Mouse (Mus musculus) left cerebral cortex, adult 2 months (tissue): ENCODE measurements at regions not wholly inside any gene's neighbourhood (a gene's known extent, or its start where the extent isn't known, plus 50 kb on each side); places are given as distances from the start of the nearest gene placed in this dataset.

ENCODE experiments used
- DNase-seq, 2 experiments: peaks; one replicate each; pipeline ENCODE4 v3.0.0; 2021 to 2022; ENCODE audit warnings: low spot score in 2 of 2, mixed read lengths in 1 of 2; ENCODE audit errors: extremely low spot score in 1 of 2
- H3K27ac ChIP-seq: fragments of 200-600 bp; 2 replicates; pipeline ENCODE4 v1.8.1; 2022
- H3K4me3 ChIP-seq: fragments of 200-600 bp; 2 replicates; pipeline ENCODE4 v1.8.1; 2022
- CTCF ChIP-seq: fragments of 200-600 bp; IDR thresholded peaks from 2 replicates; pipeline ENCODE4 v1.8.1; 2022; ENCODE audit warnings: antibody characterized with exemption, mild to moderate bottlenecking, moderate library complexity
- intact Hi-C: fragments of 180-260 bp; cut with DNase I; formaldehyde crosslinking; loops from one replicate; pipeline ENCODE4 v1.15.1; 2025

GRCm38 (mm10) chr1:107941601-107942270, 351.9 kb downstream of the Serpinb8 start:
- H3K27ac ChIP-seq = no peak overlapping the region
- intact Hi-C loops = no loop called here
- TF ChIP-seq CTCF = no peak

GRCm38 (mm10) chr1:107946204-107946939, 356.6 kb downstream of the Serpinb8 start:
- no peak for DNase-seq
- Histone ChIP-seq H3K4me3 (no peak overlapping the region), H3K27ac (no peak overlapping the region)
- no peak for TF ChIP-seq CTCF
- intact Hi-C loops = no loop called here

More at GRCm38 (mm10) chr1:107941601-107942270, 351.9 kb downstream of the Serpinb8 start:
- H3K4me3 ChIP-seq = no peak overlapping the region
- no peak for DNase-seq

GRCm38 (mm10) chr1:107950396-107950795, 360.6 kb downstream of the Serpinb8 start:
- no peak for TF ChIP-seq CTCF
- intact Hi-C loops = no loop called here
- Histone ChIP-seq H3K27ac (no peak overlapping the region), H3K4me3 (no peak overlapping the region)
- no peak for DNase-seq

- no peak for TF ChIP-seq CTCF
- intact Hi-C loops = no loop called here
- no peak for DNase-seq
- Histone ChIP-seq H3K27ac (no peak overlapping the region), H3K4me3 (no peak overlapping the region)
Measured at GRCm38 (mm10) chr1:107961009-107961408, 371.2 kb downstream of the Serpinb8 start.

GRCm38 (mm10) chr1:107975626-107976335, 386.0 kb downstream of the Serpinb8 start:
- H3K27ac ChIP-seq = no peak overlapping the region
- no peak for DNase-seq
- no peak for TF ChIP-seq CTCF
- intact Hi-C loops = no loop called here
- no peak overlapping the region for H3K4me3 ChIP-seq

- no peak for DNase-seq
- no peak overlapping the region for H3K4me3 ChIP-seq
- no peak for TF ChIP-seq CTCF
- H3K27ac ChIP-seq = no peak overlapping the region
- intact Hi-C loops = no loop called here
Measured at GRCm38 (mm10) chr1:107977686-107978085, 387.9 kb downstream of the Serpinb8 start.

- no peak overlapping the region for H3K4me3 ChIP-seq
- intact Hi-C loops = no loop called here
- DNase-seq = no peak
- TF ChIP-seq CTCF = no peak
- H3K27ac ChIP-seq = no peak overlapping the region
Measured at GRCm38 (mm10) chr1:107978411-107978810, 388.6 kb downstream of the Serpinb8 start.

- Histone ChIP-seq H3K27ac (no peak overlapping the region), H3K4me3 (no peak overlapping the region)
- DNase-seq = no peak
- peak; percentile 7; the same call in 1 of the 2 replicates for TF ChIP-seq CTCF
- intact Hi-C loops = loop anchor here (5.0 kb wide), 1 partner anchor 258 kb away; no protein-coding TSS in a partner anchor
Measured at GRCm38 (mm10) chr1:107985646-107986045, 395.8 kb downstream of the Serpinb8 start.

- DNase-seq = no peak
- Histone ChIP-seq H3K4me3 (no peak overlapping the region), H3K27ac (no peak overlapping the region)
- intact Hi-C loops = loop anchor here (5.0 kb wide), 1 partner anchor 261 kb away; no protein-coding TSS in a partner anchor
- TF ChIP-seq CTCF = no peak
Measured at GRCm38 (mm10) chr1:107988076-107988475, 398.3 kb downstream of the Serpinb8 start.

GRCm38 (mm10) chr1:107993013-107993412, 403.2 kb downstream of the Serpinb8 start:
- no peak for TF ChIP-seq CTCF
- H3K4me3 ChIP-seq = no peak overlapping the region
- DNase-seq = no peak
- H3K27ac ChIP-seq = no peak overlapping the region
- intact Hi-C loops = no loop called here

GRCm38 (mm10) chr1:108023721-108024353, 434.0 kb downstream of the Serpinb8 start:
- intact Hi-C loops = no loop called here
- no peak overlapping the region for H3K27ac ChIP-seq
- no peak for DNase-seq
- no peak for TF ChIP-seq CTCF
- H3K4me3 ChIP-seq = no peak overlapping the region
